Mouse (Mus musculus) lung, postnatal 4 days (tissue): ENCODE measurements around the gene Ffar4.

Experiments
- DNase-seq, 2 experiments: peaks; one replicate each; pipeline ENCODE4 v3.0.0; 2021

Ffar4 gene

GRCm38 (mm10) chr19:38109506-38110242, 12.8 kb downstream of the Ffar4 start:
- DNase-seq = no peak

- no peak for DNase-seq
Observed at GRCm38 (mm10) chr19:38111056-38111455, 14.2 kb downstream of the Ffar4 start.

DNA sequence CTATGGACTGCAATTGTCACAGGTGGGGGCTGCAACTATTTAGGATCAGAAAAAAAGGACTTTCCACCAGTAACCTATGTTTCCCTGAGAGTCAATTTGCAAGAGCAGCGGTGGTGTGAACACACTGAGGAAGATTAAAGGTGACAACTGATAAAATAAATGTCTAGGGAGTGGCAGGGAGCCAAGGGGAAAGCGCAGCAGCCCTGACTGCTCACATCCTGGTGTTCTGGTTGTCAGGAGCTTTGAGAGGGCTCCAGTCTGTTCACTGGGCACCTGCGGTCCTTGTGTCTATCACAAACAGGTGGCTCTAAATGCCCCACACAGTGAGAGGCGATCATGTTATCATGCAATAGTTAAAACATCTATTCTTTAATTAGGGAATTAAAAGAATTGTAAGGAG, 15.7 kb downstream of the Ffar4 start:
- no peak for DNase-seq

- DNase-seq = no peak
Observed at GRCm38 (mm10) chr19:38114834-38115491, 18.1 kb downstream of the Ffar4 start.

- no peak for DNase-seq
Observed at GRCm38 (mm10) chr19:38120123-38120760, 23.4 kb downstream of the Ffar4 start.

DNA sequence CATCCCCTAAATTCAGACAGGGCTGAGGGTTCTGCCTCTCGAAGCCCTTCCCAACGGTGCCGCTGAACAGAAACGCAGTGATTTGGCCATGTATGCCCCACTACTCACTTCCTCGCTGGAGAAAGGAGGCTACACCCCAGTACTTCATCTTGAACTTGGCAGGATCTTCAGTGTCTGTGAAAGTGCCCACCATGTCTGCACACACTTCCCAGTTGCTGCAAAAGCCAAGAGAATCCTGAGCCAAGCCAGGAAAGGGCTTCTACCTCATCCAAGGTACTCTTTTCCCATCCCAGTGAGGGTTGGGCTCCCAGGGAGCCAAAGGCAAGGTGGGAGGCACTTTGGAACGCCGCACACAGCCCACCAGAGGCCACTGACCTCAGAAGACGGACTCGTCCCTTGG, 27.1 kb downstream of the Ffar4 start:
- no peak for DNase-seq

GRCm38 (mm10) chr19:38124401-38125218, 27.7 kb downstream of the Ffar4 start:
- DNase-seq = peak; percentile 36 to 65

- no peak for DNase-seq
Observed at GRCm38 (mm10) chr19:38125219-38125610, 28.3 kb downstream of the Ffar4 start, which contains the start of gene Rbp4. TSS of gene Rbp4 (minus strand) at chr19:38125281.

GRCm38 (mm10) chr19:38126656-38127055, 29.8 kb downstream of the Ffar4 start:
- no peak for DNase-seq

- DNase-seq = no peak
Observed at GRCm38 (mm10) chr19:38132481-38132880, 35.6 kb downstream of the Ffar4 start, which contains the start of gene Pde6c. TSS of gene Pde6c (plus strand) at chr19:38132781.

- DNase-seq = no peak
Observed at GRCm38 (mm10) chr19:38133986-38134385, 37.1 kb downstream of the Ffar4 start.

GRCm38 (mm10) chr19:38134806-38135205, 37.9 kb downstream of the Ffar4 start:
- no peak for DNase-seq

DNA sequence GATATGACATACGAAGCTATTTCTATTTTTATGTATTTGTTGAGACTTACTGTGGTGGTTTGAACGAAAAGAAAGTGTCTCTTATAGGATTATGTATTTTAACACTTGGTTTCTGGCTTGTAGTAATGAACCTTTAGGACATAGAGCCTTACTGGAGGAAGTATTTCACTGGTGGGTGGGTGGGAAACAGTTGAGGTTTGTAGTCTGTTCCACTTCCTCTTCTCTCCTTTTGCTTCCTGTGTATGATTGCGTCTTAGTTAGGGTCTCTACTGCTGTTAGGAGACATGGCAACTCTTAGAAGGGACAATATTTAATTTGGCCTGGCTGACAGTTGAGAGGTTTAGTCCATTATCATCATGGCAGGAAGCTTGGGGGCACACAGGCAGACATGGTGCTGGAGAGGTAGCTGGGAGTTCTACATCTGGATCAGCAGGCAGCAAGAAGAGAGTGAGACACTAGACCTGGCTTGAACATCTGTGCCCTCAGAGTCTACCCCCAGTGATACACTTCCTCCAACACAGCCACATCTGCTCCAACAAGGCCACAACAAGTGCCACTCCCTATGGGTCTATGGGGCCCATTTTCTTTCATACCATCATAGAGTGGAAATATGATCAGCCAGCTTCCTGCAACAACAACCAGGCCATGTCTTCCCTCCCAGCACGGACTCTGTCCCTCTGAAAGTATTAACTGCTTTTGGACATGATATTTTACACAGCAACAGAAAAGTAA, 46.8 kb downstream of the Ffar4 start:
- DNase-seq = no peak

GRCm38 (mm10) chr19:38156243-38156642, 59.4 kb downstream of the Ffar4 start:
- DNase-seq = no peak

GRCm38 (mm10) chr19:38161648-38162354, 64.9 kb downstream of the Ffar4 start:
- DNase-seq = no peak
